Mouse (Mus musculus) bone marrow, adult 2 months (tissue): ENCODE data around the gene Sept7.

Experiments
- CTCF ChIP-seq: fragments of 200-500 bp; IDR thresholded peaks from 2 replicates; pipeline ENCODE4 v1.5.1; 2011; ENCODE audit warnings: low read length, control low read depth; ENCODE audit not compliant: control insufficient read depth, insufficient read depth
- POLR2A ChIP-seq: fragments of 200-500 bp; IDR thresholded peaks from 2 replicates; pipeline ENCODE4 v1.6.1; 2011; ENCODE audit warnings: low read depth, mild to moderate bottlenecking, control low read depth, low read length, borderline replicate concordance; ENCODE audit not compliant: control insufficient read depth

- TF ChIP-seq POLR2A (no peak), CTCF (no peak)
These were observed 1.1 kb upstream of the Sept7 start for GRCm38 (mm10) chr9:25251174-25251573.
